Mouse (Mus musculus): Measurements from ENCODE around the gene Cpsf2. TPM values are rescaled to one million over a fixed set of nuclear protein-coding genes. Genes with fewer than 3 reads are reported as not detected.

Gene Cpsf2
- total and polyA plus RNA-seq, 3 experiments, result 32.7 to 42.0 (median 34.6) TPM

GRCm38 (mm10) chr12:101979213-101979750 is 3.5 kb downstream of the Cpsf2 start (continued):
- TF ChIP-seq ZC3H11A (IDR thresholded peaks at IDR 0.05; ENCODE audit: low read depth, low read length) (no peak), KAT2A (IDR thresholded peaks at IDR 0.05; ENCODE audit: insufficient replicate concordance, low read length) (no peak), MXI1 (IDR thresholded peaks at IDR 0.05; ENCODE audit: low read depth, low read length) (peak; percentile 64; the same call in 1 of the 2 replicates), MYC (IDR thresholded peaks at IDR 0.05; ENCODE audit: low read depth, low read length) (peak; percentile 30; the same call in 1 of the 2 replicates), BHLHE40 (IDR thresholded peaks at IDR 0.05; ENCODE audit: low read depth, low read length) (no peak)

GRCm38 (mm10) chr12:101980266-101980665 is 4.5 kb downstream of the Cpsf2 start:
- no peaks in the 10 kb centered on the region for H3K27me3 ChIP-seq (replicated peaks)
- H3K4me3 ChIP-seq (replicated peaks in 1 of 3; ENCODE audit: low read depth in 2 of 3, low read length in 2 of 3, poor library complexity in 1 of 3), result no peak overlapping the region
- no peak for DNase-seq (ENCODE audit: extremely low read depth)
- TF ChIP-seq KAT2A (IDR thresholded peaks at IDR 0.05; ENCODE audit: insufficient replicate concordance, low read length), result no peak
- TF ChIP-seq JUND (conservative IDR thresholded peaks at IDR 0.05; ENCODE audit: low read depth, low read length), result no peak
- no peak for TF ChIP-seq IRF4 (IDR thresholded peaks at IDR 0.05; ENCODE audit: low read depth, low read length)
- H3K4me2 ChIP-seq (ENCODE audit: insufficient read depth, low read depth, poor library complexity, severe bottlenecking), result no peak overlapping the region
- H3K4me1 ChIP-seq (ENCODE audit: control insufficient read depth in 1 of 2, insufficient read depth in 2 of 2), result peaks cover 4 to 33% of the 10 kb centered on the region in 2 experiments; a peak in 2 of 4 replicates
- H3K79me2 ChIP-seq (replicated peaks; ENCODE audit: control insufficient read depth, extremely low read depth, insufficient read depth, poor library complexity, severe bottlenecking), result peaks cover 39% of the 10 kb centered on the region
- H3K27ac ChIP-seq (ENCODE audit: insufficient read depth, low read depth), result no peak overlapping the region
- no peaks in the 10 kb centered on the region for H3K9me3 ChIP-seq (replicated peaks; ENCODE audit: low read length)
- dilution Hi-C loops (cut with MboI; ENCODE audit: extremely low pct_ligation_motif_present, extremely low pct_unique_long_range_greater_than_20kb, low sequenced_read_pairs) (no loop called here), in situ Hi-C loops (cut with MboI; ENCODE audit: low pct_ligation_motif_present, low pct_unique_long_range_greater_than_20kb, low sequenced_read_pairs) (loop anchor here (5.0 to 10.0 kb wide), 3 partner anchors 205 to 487 kb away; partner anchors contain the start of gene Golga5)
- peaks cover 29 to 42% of the 10 kb centered on the region in 2 experiments for H3K36me3 ChIP-seq (replicated peaks in 1 of 2; ENCODE audit: control insufficient read depth in 1 of 2, insufficient read depth in 1 of 2, low read length in 1 of 2)
- H3K9ac ChIP-seq (ENCODE audit: insufficient read depth, low read depth), result peak overlapping the region; percentile 68; the same call in 1 of the 2 replicates

- no peak overlapping the region for H3K9ac ChIP-seq (ENCODE audit: insufficient read depth, low read depth)
- peaks cover 29 to 50% of the 10 kb centered on the region in 2 experiments for H3K36me3 ChIP-seq (replicated peaks in 1 of 2; ENCODE audit: control insufficient read depth in 1 of 2, insufficient read depth in 1 of 2, low read length in 1 of 2)
- TF ChIP-seq HCFC1 (IDR thresholded peaks at IDR 0.05; ENCODE audit: low read depth, low read length) (no peak), ZC3H11A (IDR thresholded peaks at IDR 0.05; ENCODE audit: low read depth, low read length) (no peak), GABPA (IDR thresholded peaks at IDR 0.05; ENCODE audit: insufficient replicate concordance, low read depth, low read length) (no peak), E2F4 (IDR thresholded peaks at IDR 0.05; ENCODE audit: insufficient replicate concordance, low read depth, low read length) (no peak), TCF12 (IDR thresholded peaks at IDR 0.05; ENCODE audit: low read depth, low read length) (no peak), BHLHE40 (IDR thresholded peaks at IDR 0.05; ENCODE audit: low read depth, low read length) (no peak), JUND (conservative IDR thresholded peaks at IDR 0.05; ENCODE audit: low read depth, low read length) (no peak), EP300 (IDR thresholded peaks at IDR 0.05; ENCODE audit: low read length) (no peak), RCOR1 (conservative IDR thresholded peaks at IDR 0.05; ENCODE audit: low read depth, low read length) (no peak), ETS1 (conservative IDR thresholded peaks at IDR 0.05; ENCODE audit: low read depth, low read length) (no peak), IRF4 (IDR thresholded peaks at IDR 0.05; ENCODE audit: low read depth, low read length) (no peak), MEF2A (IDR thresholded peaks at IDR 0.05; ENCODE audit: borderline replicate concordance, low read depth, low read length) (no peak), ZKSCAN1 (IDR thresholded peaks at IDR 0.05; ENCODE audit: borderline replicate concordance, low read depth, low read length) (no peak), CTCF (conservative IDR thresholded peaks at IDR 0.05 in 1 of 2, IDR thresholded peaks at IDR 0.05 in 1 of 2; ENCODE audit: low read depth in 2 of 2, low read length in 2 of 2) (no peak)
- H3K79me2 ChIP-seq (replicated peaks; ENCODE audit: control insufficient read depth, extremely low read depth, insufficient read depth, poor library complexity, severe bottlenecking), result peaks cover 33% of the 10 kb centered on the region
- no peaks in the 10 kb centered on the region for H3K27me3 ChIP-seq (replicated peaks)
- H3K27ac ChIP-seq (ENCODE audit: insufficient read depth, low read depth), result no peak overlapping the region
- no peak overlapping the region for H3K4me2 ChIP-seq (ENCODE audit: insufficient read depth, low read depth, poor library complexity, severe bottlenecking)
- no peak for DNase-seq (ENCODE audit: extremely low read depth)
- H3K9me3 ChIP-seq (replicated peaks; ENCODE audit: low read length), result no peaks in the 10 kb centered on the region
- in situ Hi-C loops (cut with MboI; ENCODE audit: low pct_ligation_motif_present, low pct_unique_long_range_greater_than_20kb, low sequenced_read_pairs) (loop anchor here (5.0 to 10.0 kb wide), 3 partner anchors 203 to 486 kb away; partner anchors contain the start of gene Golga5), dilution Hi-C loops (cut with MboI; ENCODE audit: extremely low pct_ligation_motif_present, extremely low pct_unique_long_range_greater_than_20kb, low sequenced_read_pairs) (no loop called here)
- no peak overlapping the region for H3K4me3 ChIP-seq (replicated peaks in 1 of 3; ENCODE audit: low read depth in 2 of 3, low read length in 2 of 3, poor library complexity in 1 of 3)
- peaks cover 4 to 33% of the 10 kb centered on the region in 2 experiments; a peak in 2 of 4 replicates for H3K4me1 ChIP-seq (ENCODE audit: control insufficient read depth in 1 of 2, insufficient read depth in 2 of 2)
These were observed 5.8 kb downstream of the Cpsf2 start for GRCm38 (mm10) chr12:101981559-101981958.
